Comparison of ENCODE assay signal across 22 mouse cellular contexts in the genomic region with DNA sequence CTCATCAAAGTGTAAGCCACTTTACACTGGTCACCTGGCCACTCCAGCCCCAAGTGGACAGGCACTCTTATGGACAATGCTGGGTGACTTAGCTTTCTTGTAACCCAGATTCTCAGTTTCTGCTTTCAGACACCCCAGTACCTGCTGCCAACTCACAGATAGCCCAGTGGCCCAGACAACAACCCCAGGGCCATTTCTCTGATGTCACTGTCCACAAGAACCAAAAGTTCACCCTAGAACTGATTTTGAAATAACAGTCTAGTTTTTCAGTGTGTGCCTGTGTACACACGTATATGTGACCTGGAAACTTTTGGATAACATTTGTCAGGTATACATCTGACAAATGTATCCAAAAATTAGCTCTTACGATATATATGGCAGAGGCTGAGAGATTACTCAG. TPM values are rescaled to one million over a fixed set of nuclear protein-coding genes. Genes with fewer than 3 reads are reported as not detected.
"Had no signal": no experiment of that assay in that cellular context is flagged by ENCODE, and none has a peak within 500 bp of the region (broad histone marks: within the 10 kb centered on the region; RNA-seq: fewer than 3 reads in every experiment).

No protein-coding gene starts in this region.

- H3K4me3 ChIP-seq: midbrain, embryonic 10.5 days; midbrain, embryonic 12.5 days; myocyte; neural tube, embryonic 13.5 days; neural tube, embryonic 15.5 days had no signal

- H3K9ac ChIP-seq: lung, embryonic 14.5 days; midbrain, embryonic 12.5 days; neural tube, embryonic 13.5 days; neural tube, embryonic 15.5 days had no signal

- DNase-seq: lung, adult 18-20 months; lung, embryonic 14.5 days; lung, postnatal 10 days; lung, postnatal 4 days; midbrain, embryonic 14.5 days; retina, postnatal 1 day; right cerebral cortex, adult 18-20 months; right cerebral cortex, postnatal 25 days; right cerebral cortex, postnatal 4 days; spleen, adult 18-20 months; thymus, adult 18-20 months; thymus, postnatal 14 days; thymus, postnatal 36 days had no signal

- H3K27me3 ChIP-seq: midbrain, embryonic 12.5 days; neural tube, embryonic 13.5 days; neural tube, embryonic 15.5 days had no signal

- H3K27ac ChIP-seq: midbrain, embryonic 10.5 days; midbrain, embryonic 12.5 days; neural tube, embryonic 13.5 days; neural tube, embryonic 15.5 days had no signal

- ATAC-seq: midbrain, embryonic 16.5 days had no signal

- H3K9me3 ChIP-seq: midbrain, embryonic 10.5 days; midbrain, embryonic 12.5 days; neural tube, embryonic 13.5 days; neural tube, embryonic 15.5 days had no signal

- H3K36me3 ChIP-seq: midbrain, embryonic 10.5 days; midbrain, embryonic 12.5 days; neural tube, embryonic 13.5 days; neural tube, embryonic 15.5 days had no signal

- H3K4me2 ChIP-seq: lung, embryonic 14.5 days; midbrain, embryonic 12.5 days; neural tube, embryonic 13.5 days; neural tube, embryonic 15.5 days had no signal

RNA-seq across cellular contexts. Expression of gene A830005F24Rik, which starts 48.1 kb away (rescaled TPM):
- total RNA-seq: megakaryocyte, adult 5-6 weeks; megakaryocyte-erythroid progenitor cell, adult 5-6 weeks had no signal
- polyA plus RNA-seq: small intestine, adult 2 months had no signal
